Mouse (Mus musculus) G1E (cell line): ENCODE results near the gene Fry.

Experiments
- CTCF ChIP-seq: IDR thresholded peaks from 2 replicates; pipeline ENCODE4 v1.5.1; 2012; ENCODE audit warnings: low read depth, low read length, inconsistent platforms, mixed read lengths
- GATA1 ChIP-seq: IDR thresholded peaks from 2 replicates; pipeline ENCODE4 v1.6.1; 2012; ENCODE audit warnings: borderline replicate concordance, low read length, inconsistent platforms, mixed read lengths
- TAL1 ChIP-seq: conservative IDR thresholded peaks from 2 replicates; pipeline ENCODE4 v1.6.1; 2012; ENCODE audit warnings: low read depth, low read length, inconsistent platforms, mixed read lengths

- no peak for TF ChIP-seq CTCF
- no peak for TF ChIP-seq TAL1
- no peak for TF ChIP-seq GATA1
These were observed 10.0 kb downstream of the Fry start for GRCm38 (mm10) chr5:150128432-150128831.
